Mouse (Mus musculus) G1E (cell line): ENCODE results near the gene Hist1h2ae. TPM values are rescaled to one million over a fixed set of nuclear protein-coding genes. Genes with fewer than 3 reads are reported as not detected.

Experiments used
- ATAC-seq: 2 replicates; pipeline ENCODE4 v1.8.0; 2016; ENCODE audit warnings: mild to moderate bottlenecking; ENCODE audit not compliant: insufficient number of reproducible peaks, poor library complexity, low FRiP score, severe bottlenecking; ENCODE audit errors: extremely low read depth
- DNase-seq: peaks from one replicate; pipeline ENCODE4 v3.0.0; 2012; ENCODE audit warnings: low spot score
- H3K27me3 ChIP-seq: 2 replicates; pipeline ENCODE4 v1.6.1; 2012; ENCODE audit warnings: mild to moderate bottlenecking, low read length, inconsistent platforms; ENCODE audit not compliant: insufficient read depth
- H3K36me3 ChIP-seq: replicated peaks from 2 replicates; pipeline ENCODE3; 2012; ENCODE audit warnings: mild to moderate bottlenecking, inconsistent platforms
- H3K4me1 ChIP-seq: 2 replicates; pipeline ENCODE4 v1.6.1; 2012; ENCODE audit warnings: low read depth, low read length, inconsistent platforms, mixed read lengths; ENCODE audit not compliant: insufficient read depth
- H3K4me3 ChIP-seq: 2 replicates; pipeline ENCODE4 v1.5.1; 2012; ENCODE audit warnings: low read depth, mild to moderate bottlenecking, inconsistent platforms, low read length, moderate library complexity, mixed read lengths
- H3K9me3 ChIP-seq: replicated peaks from 2 replicates; pipeline ENCODE4 v1.6.1; 2012; ENCODE audit warnings: inconsistent platforms
- CTCF ChIP-seq: IDR thresholded peaks from 2 replicates; pipeline ENCODE4 v1.5.1; 2012; ENCODE audit warnings: low read depth, low read length, inconsistent platforms, mixed read lengths
- GATA1 ChIP-seq: IDR thresholded peaks from 2 replicates; pipeline ENCODE4 v1.6.1; 2012; ENCODE audit warnings: borderline replicate concordance, low read length, inconsistent platforms, mixed read lengths
- GATA2 ChIP-seq: IDR thresholded peaks from 2 replicates; pipeline ENCODE4 v1.6.1; 2012; ENCODE audit warnings: low read depth, low read length, inconsistent platforms, borderline replicate concordance
- POLR2AphosphoS5 ChIP-seq: IDR thresholded peaks from 2 replicates; pipeline ENCODE4 v1.6.1; 2012; ENCODE audit warnings: low read depth, low read length, inconsistent platforms; ENCODE audit not compliant: insufficient replicate concordance
- TAL1 ChIP-seq: conservative IDR thresholded peaks from 2 replicates; pipeline ENCODE4 v1.6.1; 2012; ENCODE audit warnings: low read depth, low read length, inconsistent platforms, mixed read lengths
- polyA plus RNA-seq: library from polyadenylated mRNA; stranded (reverse); fragments of >175 nt; gene quantifications from 2 replicates; pipeline ENCODE4 v1.2.3, GENCODE M21; 2012
- total RNA-seq, 2 experiments: library from RNA; stranded (forward) in 1 of 2; stranded (reverse) in 1 of 2; fragments of 200-1000 nt in 1 of 2; fragments of >200 nt in 1 of 2; fragmentation: Nextera tagmentation in 1 of 2; gene quantifications; 2 replicates each; pipeline ENCODE4 v1.2.3; 2014 to 2017

Gene Hist1h2ae
- total RNA-seq (2014; fragmentation: Nextera tagmentation) (81.0 and 140 TPM in 2 replicates), total RNA-seq (2017) (258 and 359 TPM in 2 replicates), polyA plus RNA-seq (31.2 and 48.5 TPM in 2 replicates)

GRCm38 (mm10) chr13:23571022-23571503, at the start of gene Hist1h2ae, which contains the start of gene Hist1h2bg:
Gene Hist1h2ae (minus strand): TSS chr13:23571220.
Gene Hist1h2bg (plus strand): TSS chr13:23571396.
- H3K27me3 ChIP-seq = no peaks in the 10 kb centered on the region
- peaks cover 13% of the 10 kb centered on the region; the same call in 1 of the 2 replicates for H3K4me1 ChIP-seq
- peak; percentile 56 for DNase-seq
- H3K4me3 ChIP-seq = peak within 1 kb of the TSS; percentile 64; the same call in 1 of the 2 replicates
- ATAC-seq = peak; percentile 75
- no peaks in the 10 kb centered on the region for H3K36me3 ChIP-seq
- H3K9me3 ChIP-seq = no peaks in the 10 kb centered on the region
- TF ChIP-seq CTCF (no peak), POLR2AphosphoS5 (no peak; the same call in 1 of the 2 replicates), GATA2 (no peak), GATA1 (no peak), TAL1 (no peak)

DNA sequence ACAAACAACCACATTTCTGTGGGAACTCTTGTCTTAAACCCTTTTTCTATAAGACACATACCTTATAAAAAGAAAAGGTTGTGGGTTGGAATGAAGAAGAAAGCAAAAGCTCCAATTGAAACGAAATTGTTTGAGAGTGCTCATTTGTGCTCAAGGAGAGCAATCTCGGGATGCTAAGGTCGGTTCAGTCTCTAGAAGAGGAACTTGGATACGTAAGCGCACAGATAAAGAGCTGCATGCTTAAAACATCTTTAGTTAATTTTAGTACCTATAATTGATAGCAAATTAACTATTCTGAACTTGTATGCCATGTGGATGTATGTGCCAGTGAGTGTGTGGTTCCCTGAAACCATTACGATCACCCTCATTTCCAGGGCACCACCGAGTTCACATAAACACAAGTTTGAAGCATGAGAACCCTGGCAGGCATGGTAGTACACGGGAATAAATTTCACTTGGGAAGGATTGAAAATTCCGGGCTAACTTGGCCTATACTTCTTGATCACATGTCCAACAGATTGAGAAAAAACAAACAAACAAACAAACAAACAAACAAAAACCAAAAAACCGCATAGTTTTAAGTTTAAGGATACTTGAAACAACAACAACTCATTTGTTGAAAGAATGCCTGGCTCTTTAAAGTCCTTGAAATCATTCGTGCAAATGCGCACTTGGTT, 49.2 kb upstream of the Hist1h2ae start:
- no peaks in the 10 kb centered on the region for H3K36me3 ChIP-seq
- TF ChIP-seq GATA2 (no peak), POLR2AphosphoS5 (no peak), TAL1 (no peak), CTCF (no peak), GATA1 (no peak)
- DNase-seq (no peak), ATAC-seq (no peak)
- peak overlapping the region; percentile 70 for H3K4me3 ChIP-seq
- H3K4me1 ChIP-seq = peaks cover 23% of the 10 kb centered on the region
- no peaks in the 10 kb centered on the region for H3K27me3 ChIP-seq
- H3K9me3 ChIP-seq = no peaks in the 10 kb centered on the region

DNA sequence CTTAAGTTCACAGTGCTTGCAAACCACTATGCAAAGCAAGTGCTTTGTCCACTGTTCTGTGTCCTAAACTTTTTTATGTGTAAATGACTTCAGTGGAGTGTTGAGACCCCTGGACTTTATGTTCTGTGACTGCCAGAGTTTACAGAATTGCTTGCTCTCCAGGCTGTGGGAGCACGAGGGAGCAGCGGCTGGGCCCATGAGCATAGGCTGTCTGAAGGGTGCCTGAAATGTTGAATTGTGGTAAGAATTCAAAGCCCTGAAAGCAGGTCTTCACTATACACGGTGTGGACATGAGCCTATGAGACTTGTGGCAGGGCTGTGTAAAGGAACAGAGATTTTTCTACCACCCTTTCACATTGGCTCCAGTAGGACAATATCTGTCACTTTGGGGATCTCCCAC, 40.6 kb upstream of the Hist1h2ae start:
- Histone ChIP-seq H3K9me3 (no peaks in the 10 kb centered on the region), H3K4me3 (no peak overlapping the region), H3K4me1 (peaks cover 11% of the 10 kb centered on the region), H3K27me3 (no peaks in the 10 kb centered on the region), H3K36me3 (peaks cover 18% of the 10 kb centered on the region)
- TF ChIP-seq CTCF (no peak), GATA2 (no peak), POLR2AphosphoS5 (no peak), GATA1 (no peak), TAL1 (no peak)
- DNase-seq (no peak), ATAC-seq (no peak)

DNA sequence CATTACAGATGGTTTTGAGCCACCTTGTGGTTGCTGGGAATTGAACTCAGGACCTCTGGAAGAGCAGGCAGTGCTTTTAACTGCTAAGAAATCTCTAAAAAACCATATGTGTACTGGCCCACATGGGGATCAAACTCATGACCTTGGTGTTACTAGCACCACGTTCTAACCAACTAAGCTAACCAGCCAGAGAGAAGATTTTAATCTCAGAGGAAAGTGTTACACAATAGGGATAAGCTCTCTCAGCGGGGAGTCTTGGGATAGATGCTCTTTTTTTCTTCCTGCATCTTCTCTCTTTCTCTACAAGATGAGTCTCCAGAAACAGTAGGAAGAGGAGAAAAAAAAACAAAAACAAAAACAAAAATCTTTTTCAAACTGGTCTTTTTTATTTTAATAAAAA, 39.4 kb upstream of the Hist1h2ae start:
- no peak for TF ChIP-seq TAL1
- no peak for TF ChIP-seq GATA2
- TF ChIP-seq CTCF = no peak
- no peak for TF ChIP-seq POLR2AphosphoS5
- no peak for TF ChIP-seq GATA1
- H3K4me3 ChIP-seq = no peak overlapping the region
- no peak for ATAC-seq
- no peak for DNase-seq
- no peaks in the 10 kb centered on the region for H3K9me3 ChIP-seq
- H3K4me1 ChIP-seq = peaks cover 11% of the 10 kb centered on the region
- H3K27me3 ChIP-seq = no peaks in the 10 kb centered on the region
- H3K36me3 ChIP-seq = peaks cover 18% of the 10 kb centered on the region

GRCm38 (mm10) chr13:23609844-23610243, 38.8 kb upstream of the Hist1h2ae start:
- no peaks in the 10 kb centered on the region for H3K9me3 ChIP-seq
- no peaks in the 10 kb centered on the region for H3K27me3 ChIP-seq
- H3K4me3 ChIP-seq = no peak overlapping the region
- ATAC-seq (no peak), DNase-seq (no peak)
- H3K4me1 ChIP-seq = peaks cover 15% of the 10 kb centered on the region
- TF ChIP-seq GATA1 = no peak
- no peak for TF ChIP-seq CTCF
- no peak for TF ChIP-seq POLR2AphosphoS5
- no peak for TF ChIP-seq GATA2
- TF ChIP-seq TAL1 = no peak
- peaks cover 22% of the 10 kb centered on the region for H3K36me3 ChIP-seq

DNA sequence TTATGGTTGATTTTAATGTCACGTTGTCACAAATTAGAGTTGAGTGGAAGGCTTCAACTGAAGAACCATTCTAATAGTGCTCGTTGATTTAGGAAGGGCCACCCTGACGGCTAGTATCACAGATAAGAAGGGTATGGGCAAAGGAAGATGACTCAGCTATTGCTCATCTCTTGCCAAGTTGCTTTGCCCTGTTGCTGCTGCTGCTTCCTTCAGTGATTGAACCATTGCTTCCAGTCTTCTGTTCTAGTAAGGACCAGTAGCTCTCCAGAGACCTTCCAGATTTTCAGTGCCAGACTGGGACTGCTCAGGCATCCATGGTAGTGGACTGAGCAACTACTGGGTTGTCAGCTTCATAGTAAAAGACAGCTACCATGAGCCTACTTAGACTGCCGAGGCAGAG, 38.2 kb upstream of the Hist1h2ae start:
- no peak for DNase-seq
- Histone ChIP-seq H3K27me3 (no peaks in the 10 kb centered on the region), H3K36me3 (peaks cover 22% of the 10 kb centered on the region), H3K9me3 (no peaks in the 10 kb centered on the region), H3K4me1 (peaks cover 22% of the 10 kb centered on the region), H3K4me3 (no peak overlapping the region)
- ATAC-seq = peak; percentile 54; the same call in 1 of the 2 replicates
- TF ChIP-seq GATA2 (no peak), POLR2AphosphoS5 (no peak), TAL1 (no peak), CTCF (no peak), GATA1 (no peak)
